Mouse (Mus musculus) CH12.LX (cell line): ENCODE measurements around the gene Ston1.

Experiments used
- POLR2A ChIP-seq: IDR thresholded peaks from 2 replicates; pipeline ENCODE4 v1.6.1; 2011; ENCODE audit warnings: low read depth, mild to moderate bottlenecking, improper control_type of control experiment, low read length
- USF2 ChIP-seq: conservative IDR thresholded peaks from 2 replicates; pipeline ENCODE4 v1.6.1; 2011; ENCODE audit warnings: low read depth, low read length, improper control_type of control experiment
- ZC3H11A ChIP-seq: IDR thresholded peaks from 2 replicates; pipeline ENCODE4 v1.6.1; 2012; ENCODE audit warnings: low read depth, mild to moderate bottlenecking, inconsistent platforms, low read length, improper control_type of control experiment

DNA sequence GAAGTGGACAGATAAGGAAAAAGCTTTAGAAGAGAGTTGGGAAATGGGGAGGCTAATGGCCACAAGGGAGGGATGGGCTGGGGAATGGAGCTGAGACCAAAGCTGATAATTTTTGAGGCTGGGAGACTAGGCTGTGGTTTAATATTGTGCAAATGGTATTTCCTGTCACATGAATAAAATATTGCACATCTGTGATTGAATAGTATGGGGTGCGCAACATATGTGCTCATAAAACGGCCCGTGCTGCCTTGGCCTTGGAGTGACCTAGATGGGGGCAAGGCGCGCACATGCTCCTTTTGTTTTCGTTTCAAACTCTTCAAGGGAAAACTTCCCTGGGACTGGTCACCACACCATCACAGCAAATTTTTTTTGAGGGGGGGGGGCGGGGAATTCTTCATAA, 28.4 kb downstream of the Ston1 start:
- no peak for TF ChIP-seq ZC3H11A
- TF ChIP-seq USF2, result no peak
- TF ChIP-seq POLR2A, result no peak
